Mouse (Mus musculus): ENCODE results near the gene Deup1. TPM values are rescaled to one million over a fixed set of nuclear protein-coding genes. Genes with fewer than 3 reads are reported as not detected.

Gene Deup1
- not detected for polyA plus RNA-seq (2017; shearing (Covaris generic))

DNA sequence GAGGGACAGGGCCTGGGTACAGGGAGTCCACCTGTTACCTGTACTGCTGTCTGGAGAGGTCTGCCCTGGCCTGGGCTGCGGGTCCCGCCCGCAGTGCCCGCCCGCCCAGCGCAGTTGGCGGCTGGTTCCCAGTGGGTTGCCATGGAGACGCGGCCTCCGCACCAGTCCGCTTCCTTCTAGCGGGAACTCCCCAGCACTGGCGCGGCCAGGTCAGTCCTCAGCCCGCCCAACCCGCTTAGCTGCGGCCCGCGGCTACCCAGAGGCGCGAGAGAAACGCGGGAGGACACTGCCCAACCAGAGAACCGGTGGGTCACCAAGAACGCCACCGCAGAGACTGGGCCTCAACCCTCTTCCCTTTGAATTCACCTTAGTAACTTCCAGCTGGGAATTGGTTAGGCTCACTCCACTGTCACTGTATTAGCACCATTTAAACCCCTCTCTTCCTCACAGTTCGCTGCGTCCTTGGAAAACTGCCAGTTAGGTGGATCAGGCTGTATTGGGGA is at the start of gene Deup1:
TSS of gene Deup1 (minus strand) at position 149 of the 503 bp plus-strand sequence.

Other genes with a start within 250 kb of the Deup1 start
- 34.5 TPM for gene Smco4, start 134.5 kb downstream of the Deup1 start, polyA plus RNA-seq (2017; shearing (Covaris generic))
- 9.9 TPM for gene Slc36a4, start 81.8 kb upstream of the Deup1 start, polyA plus RNA-seq (2017; shearing (Covaris generic))
- not detected for gene Mtnr1b, start 246.6 kb upstream of the Deup1 start, polyA plus RNA-seq (2017; shearing (Covaris generic))

All from CD4-positive, CD25-positive, alpha-beta regulatory T cell (primary cell).